Comparison of ENCODE assay signal across 18 mouse cellular contexts in the genomic region with DNA sequence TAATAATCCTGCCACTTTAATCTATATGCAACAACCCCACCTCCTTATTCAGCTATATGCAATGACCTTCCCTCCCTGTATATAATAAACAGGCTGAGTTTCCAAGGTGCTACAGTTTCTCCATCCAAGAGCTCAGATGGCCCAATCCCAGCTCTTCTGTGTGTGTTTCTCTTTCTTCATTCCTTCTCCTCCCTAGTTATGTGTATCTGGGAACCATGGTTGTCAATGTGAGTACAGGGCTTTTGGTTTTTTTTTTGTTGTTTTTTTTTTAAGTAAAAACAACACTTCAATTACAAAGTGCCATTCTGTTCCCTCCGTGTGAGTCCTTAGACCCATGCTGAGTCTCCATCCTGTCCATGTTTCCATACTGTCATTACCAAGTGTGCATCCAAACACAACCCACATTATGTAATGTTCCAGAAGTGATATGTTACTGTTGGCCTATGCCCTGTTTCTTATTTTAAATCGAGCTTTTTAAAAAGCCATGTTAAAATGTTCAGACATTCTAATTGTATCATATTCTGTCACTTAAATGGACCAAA.
DNase-seq lines count a peak whose midpoint lies in the region; ATAC-seq lines count a peak whose summit lies in the region.
"Had no signal": no experiment of that assay in that cellular context is flagged by ENCODE, and none has a peak within 500 bp of the region (broad histone marks: within the 10 kb centered on the region; RNA-seq: fewer than 3 reads in every experiment).

No protein-coding gene starts in this region.

- peak; percentile 92 for DNase-seq in brain, adult 2 months (ENCODE audit: low read depth, low spot score)
- peak; percentile 80 for DNase-seq in cerebellum, adult 11-12 months
- DNase-seq in cerebellum, adult 9-10 months: peak; percentile 90
- peak; percentile 59 to 70 for DNase-seq in cerebellum, postnatal 25 days
- no peak for DNase-seq in frontal cortex, adult 2 months (ENCODE audit: extremely low spot score in 1 of 2, low spot score in 1 of 2)
- no peak for DNase-seq in spleen, postnatal 4 days (ENCODE audit: low spot score in 2 of 2)
- DNase-seq: adrenal gland, adult 2 months; adrenal gland, postnatal 25 days; embryo, embryonic 11 days; gastrocnemius, postnatal 36 days; heart, adult 18-20 months; heart, postnatal 14 days; kidney, adult 11 months; kidney, adult 9 months had no signal

- no peak for ATAC-seq in megakaryocyte progenitor cell, adult 5-6 weeks (replicated peaks; ENCODE audit: poor library complexity)
- ATAC-seq: forebrain, embryonic 16.5 days; hindbrain, postnatal 0 days; Patski had no signal

Comparison
In these comparisons a context has a peak if more than half of its experiments do, and no peak if none do; other contexts are left out.
1. DNase-seq: peak in brain, adult 2 months (single experiment), cerebellum, adult 11-12 months (single experiment), cerebellum, adult 9-10 months (single experiment) and cerebellum, postnatal 25 days (2 of 2); none in frontal cortex, adult 2 months (0 of 2) and spleen, postnatal 4 days (0 of 2).